Mouse (Mus musculus) kidney, postnatal 0 days (tissue): ENCODE measurements at regions not wholly inside any gene's neighbourhood (a gene's known extent, or its start where the extent isn't known, plus 50 kb on each side); places are given as distances from the start of the nearest gene placed in this dataset.
A peak's percentile ranks its signal among the peaks of the same experiment; 100 is the strongest.

Source experiments
- ATAC-seq: fragments of 200-750 bp; cut with Nextera tagmentation; replicated peaks from 2 replicates; pipeline ENCODE4 v1.8.0; 2017; ENCODE audit warnings: low read depth, moderate number of reproducible peaks, moderate TSS enrichment, moderate library complexity; ENCODE audit not compliant: low FRiP score
- DNase-seq: peaks from one replicate; pipeline ENCODE4 v3.0.0-alpha.2; 2016; ENCODE audit warnings: low spot score
- H3K27ac ChIP-seq: fragments of 300-500 bp; sonication (generic); 2 replicates; pipeline ENCODE4 v1.5.1; 2014; ENCODE audit warnings: mild to moderate bottlenecking
- H3K27me3 ChIP-seq: fragments of 300-500 bp; sonication (generic); 2 replicates; pipeline ENCODE4 v1.6.1; 2014; ENCODE audit warnings: low read length, mixed read lengths; ENCODE audit not compliant: insufficient read depth
- H3K36me3 ChIP-seq: fragments of 300-500 bp; sonication (generic); 2 replicates; pipeline ENCODE4 v1.6.1; 2014; ENCODE audit warnings: low read length, mixed read lengths; ENCODE audit not compliant: insufficient read depth
- H3K4me1 ChIP-seq: fragments of 300-500 bp; sonication (generic); replicated peaks from 2 replicates; pipeline ENCODE4 v1.6.1; 2014; ENCODE audit warnings: antibody characterized with exemption, low read length, mixed read lengths; ENCODE audit not compliant: insufficient read depth
- H3K4me2 ChIP-seq: fragments of 300-500 bp; sonication (generic); 2 replicates; pipeline ENCODE4 v1.6.1; 2014; ENCODE audit warnings: mild to moderate bottlenecking, low read length, moderate library complexity, mixed read lengths
- H3K4me3 ChIP-seq: fragments of 300-500 bp; sonication (generic); replicated peaks from 2 replicates; pipeline ENCODE4 v1.5.1; 2014; ENCODE audit warnings: low read depth, low read length
- H3K9ac ChIP-seq: fragments of 300-500 bp; sonication (generic); 2 replicates; pipeline ENCODE4 v1.6.1; 2014; ENCODE audit warnings: low read depth, low read length
- H3K9me3 ChIP-seq: fragments of 300-500 bp; sonication (generic); replicated peaks from 2 replicates; pipeline ENCODE4 v1.6.1; 2016; ENCODE audit warnings: low read length, inconsistent platforms, mixed read lengths
- CTCF ChIP-seq: IDR thresholded peaks from 2 replicates; pipeline ENCODE4 v1.5.1; 2016; ENCODE audit warnings: antibody characterized with exemption, low read depth, mild to moderate bottlenecking, moderate library complexity
- WGBS: fragments of 180-500 bp; shearing (Covaris S2); extraction: QIAGEN DNeasy Blood & Tissue Kit; methylation state at CpG from one replicate; pipeline ENCODE4 v1.1.7; 2014; 5-methylcytosine and 5-hydroxymethylcytosine counted together

GRCm38 (mm10) chr5:75475414-75475813, 99.3 kb upstream of the Kit start:
- TF ChIP-seq CTCF: no peak
- peak; percentile 43 for DNase-seq
- Histone ChIP-seq H3K4me2 (no peak overlapping the region), H3K4me3 (no peak overlapping the region), H3K27ac (no peak overlapping the region), H3K27me3 (no peaks in the 10 kb centered on the region), H3K4me1 (no peaks in the 10 kb centered on the region), H3K9me3 (no peaks in the 10 kb centered on the region), H3K9ac (no peak overlapping the region), H3K36me3 (no peaks in the 10 kb centered on the region)
- ATAC-seq: no peak
- 35% methylated on average over 4 of the region's 4 CpGs for WGBS

GRCm38 (mm10) chr5:75478499-75478898, 96.2 kb upstream of the Kit start:
- no peak for TF ChIP-seq CTCF
- no peaks in the 10 kb centered on the region for H3K9me3 ChIP-seq
- H3K9ac ChIP-seq: no peak overlapping the region
- no peak overlapping the region for H3K27ac ChIP-seq
- no peak for DNase-seq
- whole genome bisulfite sequencing: 3% methylated on average over 1 of the region's 1 CpGs
- H3K4me2 ChIP-seq: no peak overlapping the region
- H3K4me1 ChIP-seq: no peaks in the 10 kb centered on the region
- H3K4me3 ChIP-seq: no peak overlapping the region
- no peaks in the 10 kb centered on the region for H3K36me3 ChIP-seq
- H3K27me3 ChIP-seq: no peaks in the 10 kb centered on the region
- no peak for ATAC-seq

- no peak overlapping the region for H3K9ac ChIP-seq
- ATAC-seq (no peak), DNase-seq (no peak)
- no peak overlapping the region for H3K27ac ChIP-seq
- H3K36me3 ChIP-seq: no peaks in the 10 kb centered on the region
- TF ChIP-seq CTCF: no peak
- H3K4me1 ChIP-seq: no peaks in the 10 kb centered on the region
- no peak overlapping the region for H3K4me3 ChIP-seq
- WGBS: 78% methylated on average over 11 of the region's 11 CpGs
- no peak overlapping the region for H3K4me2 ChIP-seq
- no peaks in the 10 kb centered on the region for H3K9me3 ChIP-seq
- no peaks in the 10 kb centered on the region for H3K27me3 ChIP-seq
Measured at GRCm38 (mm10) chr5:75479149-75479548, 95.6 kb upstream of the Kit start.

GRCm38 (mm10) chr5:75481595-75481994, 93.1 kb upstream of the Kit start:
- TF ChIP-seq CTCF: no peak
- Histone ChIP-seq H3K9ac (0 out of 2 replicates have a peak overlapping the region, but pooled peaks have one; percentile 18), H3K4me2 (no peak overlapping the region), H3K9me3 (no peaks in the 10 kb centered on the region), H3K27ac (no peak overlapping the region), H3K4me1 (no peaks in the 10 kb centered on the region), H3K36me3 (no peaks in the 10 kb centered on the region), H3K4me3 (no peak overlapping the region), H3K27me3 (no peaks in the 10 kb centered on the region)
- 44% methylated on average over 7 of the region's 7 CpGs for WGBS
- no peak for DNase-seq
- ATAC-seq: no peak

- WGBS: 83% methylated on average over 7 of the region's 7 CpGs
Measured at GRCm38 (mm10) chr5:75484330-75484729, 90.4 kb upstream of the Kit start.

GRCm38 (mm10) chr5:75490806-75491205, 83.9 kb upstream of the Kit start:
- DNase-seq: peak; percentile 16
- H3K4me2 ChIP-seq: no peak overlapping the region
- ATAC-seq: no peak

More at GRCm38 (mm10) chr5:75484330-75484729, 90.4 kb upstream of the Kit start:
- TF ChIP-seq CTCF: no peak
- no peaks in the 10 kb centered on the region for H3K27me3 ChIP-seq
- DNase-seq (no peak), ATAC-seq (no peak)
- no peaks in the 10 kb centered on the region for H3K36me3 ChIP-seq
- no peak overlapping the region for H3K27ac ChIP-seq
- no peaks in the 10 kb centered on the region for H3K9me3 ChIP-seq
- H3K4me3 ChIP-seq: no peak overlapping the region
- no peak overlapping the region for H3K4me2 ChIP-seq
- no peaks in the 10 kb centered on the region for H3K4me1 ChIP-seq
- H3K9ac ChIP-seq: no peak overlapping the region

GRCm38 (mm10) chr5:75494143-75494542, 80.6 kb upstream of the Kit start:
- WGBS: 83% methylated on average over 10 of the region's 10 CpGs
- Histone ChIP-seq H3K9ac (no peak overlapping the region), H3K4me2 (no peak overlapping the region), H3K27me3 (no peaks in the 10 kb centered on the region), H3K27ac (no peak overlapping the region), H3K4me1 (no peaks in the 10 kb centered on the region), H3K9me3 (no peaks in the 10 kb centered on the region), H3K4me3 (no peak overlapping the region), H3K36me3 (no peaks in the 10 kb centered on the region)
- DNase-seq (no peak), ATAC-seq (no peak)
- no peak for TF ChIP-seq CTCF

More at GRCm38 (mm10) chr5:75490806-75491205, 83.9 kb upstream of the Kit start:
- Histone ChIP-seq H3K36me3 (no peaks in the 10 kb centered on the region), H3K9ac (no peak overlapping the region), H3K27ac (no peak overlapping the region), H3K9me3 (no peaks in the 10 kb centered on the region), H3K4me3 (no peak overlapping the region), H3K27me3 (no peaks in the 10 kb centered on the region), H3K4me1 (no peaks in the 10 kb centered on the region)
- 72% methylated on average over 9 of the region's 9 CpGs for WGBS
- no peak for TF ChIP-seq CTCF
